Mouse (Mus musculus) MEL (cell line): ENCODE measurements at regions not wholly inside any gene's neighbourhood (a gene's known extent, or its start where the extent isn't known, plus 50 kb on each side); places are given as distances from the start of the nearest gene placed in this dataset.

Experiments
- CHD2 ChIP-seq: IDR thresholded peaks from 2 replicates; pipeline ENCODE4 v1.6.1; 2011; ENCODE audit warnings: low read length, improper control_type of control experiment
- CTCF ChIP-seq, 3 experiments: IDR thresholded peaks in 2 of 3; conservative IDR thresholded peaks in 1 of 3; 2 replicates each; pipeline ENCODE4 v1.5.1; 2011 to 2012; ENCODE audit warnings: low read length in 3 of 3, low read depth in 2 of 3, mild to moderate bottlenecking in 2 of 3, improper control_type of control experiment in 1 of 3, inconsistent platforms in 1 of 3, mixed read lengths in 1 of 3, moderate library complexity in 1 of 3; ENCODE audit not compliant: control insufficient read depth in 1 of 3, insufficient read depth in 1 of 3, poor library complexity in 1 of 3, severe bottlenecking in 1 of 3
- POLR2AphosphoS5 ChIP-seq: IDR thresholded peaks from 2 replicates; pipeline ENCODE4 v1.6.1; 2012; ENCODE audit warnings: low read depth, borderline replicate concordance, mild to moderate bottlenecking, inconsistent platforms, low read length, moderate library complexity, mixed read lengths
- ZC3H11A ChIP-seq: IDR thresholded peaks from 2 replicates; pipeline ENCODE4 v1.6.1; 2012; ENCODE audit warnings: low read depth, mild to moderate bottlenecking, inconsistent platforms, low read length, improper control_type of control experiment

DNA sequence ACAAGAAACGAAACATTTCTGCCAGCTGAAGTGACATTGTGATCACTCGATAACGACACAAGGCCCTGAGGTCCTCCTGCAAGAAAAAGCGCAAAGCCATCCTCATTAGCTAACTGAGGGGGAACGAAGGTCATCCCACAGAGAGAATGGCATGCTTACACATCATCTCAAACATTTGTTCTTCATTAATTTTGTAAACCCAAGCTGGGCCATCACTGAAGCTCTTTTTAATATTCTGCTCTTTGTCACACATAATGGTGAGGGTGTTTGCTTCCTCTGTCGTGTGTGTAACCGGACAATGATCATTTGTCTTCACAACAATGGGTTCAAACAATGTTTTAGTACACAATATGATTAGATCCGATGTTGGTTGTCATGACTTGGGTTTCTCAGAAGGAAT, 1217.9 kb downstream of the Mat2b start:
- no peak for TF ChIP-seq CTCF (IDR thresholded peaks at IDR 0.05 in 2 of 3, conservative IDR thresholded peaks at IDR 0.05 in 1 of 3; ENCODE audit: control insufficient read depth in 1 of 3, insufficient read depth in 1 of 3, low read depth in 2 of 3, low read length in 3 of 3, poor library complexity in 1 of 3, severe bottlenecking in 1 of 3)
- no peak for TF ChIP-seq ZC3H11A
- TF ChIP-seq CHD2 = no peak
- no peak for TF ChIP-seq POLR2AphosphoS5
